Mouse (Mus musculus) spleen, embryonic (tissue): Measurements from ENCODE around the gene Pex12.
"Not testable (repeated sequence)": the region's sequence is repeated elsewhere in the genome, so short reads cannot be mapped to it uniquely, and the experiment has no call there.

Experiments
- CTCF ChIA-PET: fragments of 350-600 bp; sonication (Branson Sonifier 250); formaldehyde crosslinking; loops from one replicate; lab custom pipeline; 2022; lab: Charles Lee

Gene Pex12

GRCm38 (mm10) chr11:83302526-83303251 lies at the start of gene Pex12:
Gene Pex12 (minus strand): TSS chr11:83302586.
- CTCF ChIA-PET = interaction anchor here (0.6 to 1.1 kb wide), 2 partner anchors 9 to 397 kb away, joined by 3 read pairs; no protein-coding TSS in a partner anchor

GRCm38 (mm10) chr11:83341716-83342245 lies 39.4 kb upstream of the Pex12 start:
- CTCF ChIA-PET = no interaction called here

GRCm38 (mm10) chr11:83339705-83340104 lies 37.3 kb upstream of the Pex12 start:
- CTCF ChIA-PET = no interaction called here

GRCm38 (mm10) chr11:83335826-83336225 lies 33.4 kb upstream of the Pex12 start:
- CTCF ChIA-PET = no interaction called here

GRCm38 (mm10) chr11:83327427-83327826 lies 25.0 kb upstream of the Pex12 start:
- CTCF ChIA-PET = no interaction called here

GRCm38 (mm10) chr11:83326692-83327091 lies 24.3 kb upstream of the Pex12 start:
- CTCF ChIA-PET = not testable (repeated sequence)

GRCm38 (mm10) chr11:83319048-83319447 lies 16.7 kb upstream of the Pex12 start:
- CTCF ChIA-PET = no interaction called here

- CTCF ChIA-PET = no interaction called here
Measured at GRCm38 (mm10) chr11:83312471-83312870, 10.1 kb upstream of the Pex12 start.

- CTCF ChIA-PET = no interaction called here
Measured at GRCm38 (mm10) chr11:83306700-83307253, 4.4 kb upstream of the Pex12 start.

GRCm38 (mm10) chr11:83304485-83304884 lies 2.1 kb upstream of the Pex12 start:
- CTCF ChIA-PET = no interaction called here

- CTCF ChIA-PET = no interaction called here
Measured at GRCm38 (mm10) chr11:83303751-83304150, 1.4 kb upstream of the Pex12 start.

GRCm38 (mm10) chr11:83302124-83302523 lies 262 bp downstream of the Pex12 start:
- CTCF ChIA-PET = interaction anchor here (1.1 kb wide), 1 partner anchor 9 kb away, joined by 3 read pairs; no protein-coding TSS in a partner anchor

- CTCF ChIA-PET = interaction anchor here (1.1 kb wide), 1 partner anchor 8 kb away, joined by 3 read pairs; no protein-coding TSS in a partner anchor
Measured at GRCm38 (mm10) chr11:83301431-83301831, 955 bp downstream of the Pex12 start.

- CTCF ChIA-PET = no interaction called here
Measured at GRCm38 (mm10) chr11:83299724-83300123, 2.7 kb downstream of the Pex12 start.

GRCm38 (mm10) chr11:83298225-83299195 lies 3.9 kb downstream of the Pex12 start, which contains the start of gene Ap2b1:
Gene Ap2b1 (plus strand): TSS chr11:83299024.
- CTCF ChIA-PET = interaction anchor here (0.6 kb wide), 1 partner anchor 26 kb away, joined by 3 read pairs; no protein-coding TSS in a partner anchor

- CTCF ChIA-PET = interaction anchor here (0.6 kb wide), 1 partner anchor 25 kb away, joined by 3 read pairs; no protein-coding TSS in a partner anchor
Measured at GRCm38 (mm10) chr11:83297816-83298215, 4.6 kb downstream of the Pex12 start.

GRCm38 (mm10) chr11:83294133-83294532 lies 8.3 kb downstream of the Pex12 start:
- CTCF ChIA-PET = interaction anchor here (1.3 kb wide), 1 partner anchor 8 kb away, joined by 3 read pairs; the partner anchor contains the start of gene Pex12

- CTCF ChIA-PET = interaction anchor here (0.5 to 1.3 kb wide), 2 partner anchors 9 to 150 kb away, joined by 3 read pairs; partner anchors contain the start of gene Pex12
Measured at GRCm38 (mm10) chr11:83293182-83293581, 9.2 kb downstream of the Pex12 start.

GRCm38 (mm10) chr11:83292251-83292587 lies 10.2 kb downstream of the Pex12 start:
- CTCF ChIA-PET = no interaction called here

GRCm38 (mm10) chr11:83291375-83292250 lies 10.8 kb downstream of the Pex12 start:
- CTCF ChIA-PET = no interaction called here
